Mouse (Mus musculus) lung, adult 10 weeks (tissue): ENCODE data around the gene Zfp956. TPM values are rescaled to one million over a fixed set of nuclear protein-coding genes. Genes with fewer than 3 reads are reported as not detected.

Source experiments
- polyA plus RNA-seq: library from polyadenylated mRNA; stranded (reverse); fragments of 350-450 nt; fragmentation: Illumina TruSeq; extraction: RNeasy Lipid Tissue Mini Kit (QIAGEN cat#74804); gene quantifications from one replicate; pipeline ENCODE4 v1.2.3, GENCODE M21; 2014; ENCODE audit warnings: low read depth, low replicate concordance; ENCODE audit not compliant: insufficient read depth

Zfp956 gene
- 3.2 TPM for polyA plus RNA-seq

GRCm38 (mm10) chr6:47953191-47953726 is at the start of gene Zfp956:
Gene Zfp956, plus strand, starts transcription at chr6:47953390.

GRCm38 (mm10) chr6:47920447-47921340 is 32.5 kb upstream of the Zfp956 start, which contains the start of gene Zfp212:
Gene Zfp212, plus strand, starts transcription at chr6:47920476.

Other genes starting within 250 kb of the Zfp956 start
- gene Pdia4, start 140.0 kb upstream of the Zfp956 start, polyA plus RNA-seq, result 62.2 TPM
- 0.34 TPM for gene Zfp786, start 122.5 kb upstream of the Zfp956 start, polyA plus RNA-seq
- 2.2 TPM for gene Zfp398, start 117.7 kb upstream of the Zfp956 start, polyA plus RNA-seq
- gene Zfp282, start 76.2 kb upstream of the Zfp956 start, polyA plus RNA-seq, result 3.3 TPM
- gene Zfp212, start 32.9 kb upstream of the Zfp956 start, polyA plus RNA-seq, result 10.7 TPM
- 9.3 TPM for gene Zfp777, start 95.5 kb downstream of the Zfp956 start, polyA plus RNA-seq
- 10.0 TPM for gene Zfp746, start 133.2 kb downstream of the Zfp956 start, polyA plus RNA-seq